Mouse (Mus musculus) small intestine, adult 2 months (tissue): ENCODE data around the gene Foxn3.

ENCODE experiments used
- CTCF ChIP-seq: fragments of 200-500 bp; IDR thresholded peaks from 2 replicates; pipeline ENCODE4 v1.5.1; 2012; ENCODE audit warnings: low read depth, mild to moderate bottlenecking, control low read depth, inconsistent platforms, low read length, moderate library complexity, mixed read lengths; ENCODE audit not compliant: insufficient replicate concordance, insufficient read length; ENCODE audit errors: extremely low read depth
- POLR2A ChIP-seq: fragments of 200-500 bp; IDR thresholded peaks from 2 replicates; pipeline ENCODE4 v1.6.1; 2012; ENCODE audit warnings: low read depth, mild to moderate bottlenecking, control low read depth, inconsistent platforms, low read length, moderate library complexity

DNA sequence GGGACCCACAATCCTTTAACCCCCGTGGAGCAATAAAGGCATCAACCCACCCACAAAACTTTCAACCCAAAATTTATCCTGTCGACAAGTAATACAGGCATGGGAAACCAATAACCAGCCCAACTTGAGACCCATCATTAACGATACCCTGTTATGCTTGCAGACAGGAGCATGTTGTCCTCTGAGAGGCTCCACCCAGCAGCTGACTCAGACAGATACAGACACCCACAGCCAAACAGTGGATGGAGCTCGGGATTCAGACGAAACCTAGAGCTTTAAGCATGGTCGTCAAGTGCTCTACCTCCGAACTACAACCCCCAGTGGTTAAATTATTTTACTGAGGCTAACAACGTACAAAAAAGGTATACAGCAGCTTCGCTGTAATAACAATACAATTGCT is 182.1 kb downstream of the Foxn3 start:
- TF ChIP-seq CTCF (no peak), POLR2A (no peak)
